Mouse (Mus musculus) midbrain, embryonic 14.5 days (tissue): ENCODE results near the gene Hnf4a. TPM values are rescaled to one million over a fixed set of nuclear protein-coding genes. Genes with fewer than 3 reads are reported as not detected.

ENCODE experiments used
- ATAC-seq: fragments of 200-750 bp; cut with Nextera tagmentation; 2 replicates; pipeline ENCODE4 v1.8.0; 2017; ENCODE audit warnings: moderate number of reproducible peaks, moderate library complexity; ENCODE audit not compliant: low FRiP score, low TSS enrichment
- DNase-seq: peaks from one replicate; pipeline ENCODE4 v3.0.0-alpha.2; 2015
- H3K27ac ChIP-seq: fragments of 300-500 bp; sonication (generic); replicated peaks from 2 replicates; pipeline ENCODE4 v1.5.1; 2014; ENCODE audit warnings: mild to moderate bottlenecking, low read depth, low read length, moderate library complexity
- H3K27me3 ChIP-seq: fragments of 300-500 bp; sonication (generic); 2 replicates; pipeline ENCODE4 v1.6.1; 2014; ENCODE audit warnings: low read length, control low read depth, mixed read lengths; ENCODE audit not compliant: control insufficient read depth, insufficient read depth
- H3K36me3 ChIP-seq: fragments of 300-500 bp; sonication (generic); 2 replicates; pipeline ENCODE4 v1.6.1; 2014; ENCODE audit warnings: low read length, control low read depth; ENCODE audit not compliant: control insufficient read depth, insufficient read depth
- H3K4me1 ChIP-seq: fragments of 300-500 bp; sonication (generic); 2 replicates; pipeline ENCODE4 v1.6.1; 2014; ENCODE audit warnings: mild to moderate bottlenecking, antibody characterized with exemption, low read length, control low read depth; ENCODE audit not compliant: control insufficient read depth, insufficient read depth
- H3K4me2 ChIP-seq: fragments of 300-500 bp; sonication (generic); 2 replicates; pipeline ENCODE4 v1.6.1; 2014; ENCODE audit warnings: mild to moderate bottlenecking, low read length, moderate library complexity
- H3K4me3 ChIP-seq: fragments of 300-500 bp; sonication (generic); replicated peaks from 2 replicates; pipeline ENCODE4 v1.5.1; 2014; ENCODE audit warnings: low read depth, low read length
- H3K9ac ChIP-seq: fragments of 300-500 bp; sonication (generic); replicated peaks from 2 replicates; pipeline ENCODE4 v1.6.1; 2014; ENCODE audit warnings: mild to moderate bottlenecking, low read length, moderate library complexity
- H3K9me3 ChIP-seq: fragments of 300-500 bp; sonication (generic); 2 replicates; pipeline ENCODE4 v1.6.1; 2016; ENCODE audit warnings: low read length, control low read depth, mixed read lengths; ENCODE audit not compliant: control insufficient read depth
- WGBS: fragments of 180-500 bp; shearing (Covaris S2); extraction: QIAGEN DNeasy Blood & Tissue Kit; methylation state at CpG from one replicate; pipeline ENCODE4 v1.1.7; 2014; 5-methylcytosine and 5-hydroxymethylcytosine counted together
- polyA plus RNA-seq: library from polyadenylated mRNA; unstranded; fragments of >200 nt; fragmentation: Nextera tagmentation; extraction: Ambion mirVana; gene quantifications from 2 replicates; pipeline ENCODE4 v1.2.1, GENCODE M21; 2014

The Hnf4a gene
- polyA plus RNA-seq, 1 experiment from 2014 or later, result not detected

DNA sequence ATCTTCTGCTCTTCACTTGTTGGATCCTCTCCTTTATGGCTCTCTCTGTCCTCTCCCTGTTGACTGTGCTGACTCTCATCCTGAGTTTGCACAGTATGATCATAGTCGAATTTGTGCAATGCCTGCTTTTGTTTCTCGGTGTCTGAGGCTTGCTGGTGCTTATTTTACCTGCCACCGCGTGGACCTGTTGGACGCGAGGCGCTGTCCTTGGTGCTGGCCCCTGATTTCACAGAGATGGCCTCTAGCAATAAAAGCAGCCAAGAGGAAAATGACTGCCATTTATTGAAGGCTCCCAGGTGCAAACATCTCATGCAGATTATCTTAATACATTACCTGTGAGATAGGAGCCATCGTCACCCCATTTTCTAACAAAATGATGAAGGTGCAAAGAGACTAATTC lies 58.0 kb downstream of the Hnf4a start:
- no peaks in the 10 kb centered on the region for H3K27me3 ChIP-seq
- no peak for ATAC-seq
- no peak overlapping the region for H3K4me2 ChIP-seq
- no peaks in the 10 kb centered on the region for H3K36me3 ChIP-seq
- no peak overlapping the region for H3K9ac ChIP-seq
- H3K4me3 ChIP-seq, result no peak overlapping the region
- no peaks in the 10 kb centered on the region for H3K4me1 ChIP-seq
- DNase-seq, result no peak
- H3K9me3 ChIP-seq, result no peaks in the 10 kb centered on the region
- 28% methylated on average over 8 of the region's 8 CpGs for WGBS
- H3K27ac ChIP-seq, result no peak overlapping the region

DNA sequence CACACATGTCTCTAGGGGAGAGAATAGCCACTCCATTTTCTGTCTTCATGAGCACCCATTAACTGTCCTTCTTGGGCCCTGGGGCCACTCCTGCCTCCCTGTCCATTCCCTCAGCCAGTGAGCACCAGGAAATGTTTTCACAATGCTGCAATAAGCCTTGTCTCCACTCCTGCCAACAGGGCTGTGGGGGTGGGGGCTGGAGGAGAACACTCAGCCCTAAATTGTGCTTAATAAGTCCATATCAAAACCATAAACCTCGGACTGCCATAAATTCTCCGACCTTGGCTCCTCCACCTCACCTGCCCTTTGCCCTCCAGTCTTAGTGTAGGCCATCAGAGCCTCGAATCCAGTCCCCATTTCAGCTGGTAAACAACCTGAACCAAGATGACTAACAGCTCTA lies 67.7 kb downstream of the Hnf4a start:
- ATAC-seq (no peak), DNase-seq (no peak)
- WGBS, result 78% methylated on average over 3 of the region's 3 CpGs
- Histone ChIP-seq H3K4me2 (no peak overlapping the region), H3K9ac (no peak overlapping the region), H3K36me3 (no peaks in the 10 kb centered on the region), H3K9me3 (no peaks in the 10 kb centered on the region), H3K27me3 (no peaks in the 10 kb centered on the region), H3K4me1 (no peaks in the 10 kb centered on the region), H3K27ac (no peak overlapping the region), H3K4me3 (no peak overlapping the region)

DNA sequence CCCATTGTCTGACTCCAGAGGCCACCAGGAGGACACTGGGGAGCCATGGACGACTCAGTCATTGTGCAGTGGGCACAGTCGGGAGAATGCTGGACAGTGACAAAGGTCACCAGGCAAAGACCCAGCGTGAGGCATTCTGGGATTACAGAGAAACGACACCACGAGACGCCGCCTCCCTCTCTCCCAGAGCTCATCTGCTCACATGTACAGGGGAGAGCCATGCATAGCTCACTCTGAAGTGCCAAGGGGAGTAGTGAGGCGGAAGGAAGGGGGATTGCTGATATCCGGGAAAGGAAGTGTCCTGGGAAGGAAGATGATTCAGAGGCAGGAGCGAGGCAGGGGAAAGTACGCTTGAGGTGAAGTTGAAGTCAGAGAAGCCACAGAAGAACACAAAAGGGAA lies 68.6 kb downstream of the Hnf4a start:
- H3K27ac ChIP-seq, result no peak overlapping the region
- no peaks in the 10 kb centered on the region for H3K36me3 ChIP-seq
- H3K4me3 ChIP-seq, result no peak overlapping the region
- H3K27me3 ChIP-seq, result no peaks in the 10 kb centered on the region
- DNase-seq (no peak), ATAC-seq (no peak)
- H3K4me2 ChIP-seq, result no peak overlapping the region
- H3K4me1 ChIP-seq, result no peaks in the 10 kb centered on the region
- no peaks in the 10 kb centered on the region for H3K9me3 ChIP-seq
- no peak overlapping the region for H3K9ac ChIP-seq
- WGBS, result 60% methylated on average over 11 of the region's 11 CpGs

DNA sequence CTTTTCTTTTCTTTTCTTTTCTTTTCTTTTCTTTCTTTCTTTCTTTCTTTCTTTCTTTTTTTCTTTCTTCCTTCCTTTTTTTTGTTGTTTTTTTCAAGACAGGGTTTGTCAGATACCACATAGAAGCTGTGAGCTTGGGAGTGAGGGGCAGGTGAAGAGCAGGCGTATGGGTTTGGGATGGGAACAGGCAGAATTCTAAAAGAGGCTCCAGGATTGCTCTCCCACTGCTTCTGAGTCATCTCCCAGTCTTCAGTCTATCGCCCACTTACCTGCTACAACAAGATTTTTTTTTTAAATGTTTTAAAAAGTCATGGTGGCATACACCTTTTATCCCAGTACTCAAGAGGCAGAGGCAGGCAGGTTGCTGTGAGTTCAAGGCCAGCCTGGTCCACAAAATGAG lies 71.4 kb downstream of the Hnf4a start:
- no peaks in the 10 kb centered on the region for H3K9me3 ChIP-seq
- 78% methylated on average over 2 of the region's 2 CpGs for WGBS
- H3K4me3 ChIP-seq, result no peak overlapping the region
- no peaks in the 10 kb centered on the region for H3K27me3 ChIP-seq
- ATAC-seq (no peak), DNase-seq (no peak)
- H3K9ac ChIP-seq, result no peak overlapping the region
- no peaks in the 10 kb centered on the region for H3K36me3 ChIP-seq
- H3K4me1 ChIP-seq, result no peaks in the 10 kb centered on the region
- H3K27ac ChIP-seq, result no peak overlapping the region
- H3K4me2 ChIP-seq, result no peak overlapping the region

DNA sequence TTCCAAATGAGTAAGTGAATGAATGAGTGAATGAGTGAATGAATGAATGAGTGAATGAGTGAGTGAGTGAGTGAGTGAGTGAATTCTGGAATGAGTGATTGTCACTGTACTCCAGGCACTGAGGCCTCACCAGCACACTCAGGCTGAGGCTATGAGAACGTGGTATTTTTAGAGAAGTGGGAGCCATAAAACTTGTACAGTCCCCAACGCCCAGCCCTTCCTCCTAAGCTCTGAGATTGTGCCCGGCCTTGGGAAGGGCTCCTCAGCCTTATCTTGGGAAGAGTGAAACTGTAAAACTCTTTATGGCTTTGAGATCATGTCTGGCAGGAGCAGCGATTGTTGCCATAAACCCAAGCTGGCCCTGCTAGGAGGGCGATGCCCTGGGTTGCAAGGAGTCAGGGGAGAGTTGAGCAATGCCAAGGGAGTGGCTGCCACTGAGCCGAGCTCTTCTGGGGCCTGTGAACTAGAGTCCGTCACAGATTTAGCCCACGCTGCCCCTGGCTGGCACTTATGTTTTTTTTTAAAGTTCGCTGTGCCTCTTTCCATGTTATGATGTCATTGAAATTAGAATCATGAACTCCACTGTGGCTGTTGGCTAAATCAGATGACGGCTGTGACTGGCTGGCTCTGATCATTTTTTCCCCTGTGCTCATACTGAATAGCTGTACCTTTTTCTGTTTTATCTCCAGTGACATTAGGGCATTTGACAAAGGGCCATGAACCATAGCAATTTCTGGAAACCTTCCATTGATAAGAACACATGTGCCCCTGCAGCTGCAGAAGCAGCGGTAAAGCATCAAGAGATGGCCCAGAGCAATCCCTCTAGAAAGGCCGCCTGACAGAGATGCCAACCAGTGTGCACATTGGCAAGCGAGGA lies 73.7 kb downstream of the Hnf4a start:
- Histone ChIP-seq H3K36me3 (no peaks in the 10 kb centered on the region), H3K27ac (no peak overlapping the region), H3K4me1 (no peaks in the 10 kb centered on the region), H3K4me2 (no peak overlapping the region), H3K27me3 (no peaks in the 10 kb centered on the region), H3K4me3 (no peak overlapping the region), H3K9me3 (no peaks in the 10 kb centered on the region), H3K9ac (no peak overlapping the region)
- no peak for ATAC-seq
- no peak for DNase-seq
- WGBS, result 82% methylated on average over 13 of the region's 13 CpGs

DNA sequence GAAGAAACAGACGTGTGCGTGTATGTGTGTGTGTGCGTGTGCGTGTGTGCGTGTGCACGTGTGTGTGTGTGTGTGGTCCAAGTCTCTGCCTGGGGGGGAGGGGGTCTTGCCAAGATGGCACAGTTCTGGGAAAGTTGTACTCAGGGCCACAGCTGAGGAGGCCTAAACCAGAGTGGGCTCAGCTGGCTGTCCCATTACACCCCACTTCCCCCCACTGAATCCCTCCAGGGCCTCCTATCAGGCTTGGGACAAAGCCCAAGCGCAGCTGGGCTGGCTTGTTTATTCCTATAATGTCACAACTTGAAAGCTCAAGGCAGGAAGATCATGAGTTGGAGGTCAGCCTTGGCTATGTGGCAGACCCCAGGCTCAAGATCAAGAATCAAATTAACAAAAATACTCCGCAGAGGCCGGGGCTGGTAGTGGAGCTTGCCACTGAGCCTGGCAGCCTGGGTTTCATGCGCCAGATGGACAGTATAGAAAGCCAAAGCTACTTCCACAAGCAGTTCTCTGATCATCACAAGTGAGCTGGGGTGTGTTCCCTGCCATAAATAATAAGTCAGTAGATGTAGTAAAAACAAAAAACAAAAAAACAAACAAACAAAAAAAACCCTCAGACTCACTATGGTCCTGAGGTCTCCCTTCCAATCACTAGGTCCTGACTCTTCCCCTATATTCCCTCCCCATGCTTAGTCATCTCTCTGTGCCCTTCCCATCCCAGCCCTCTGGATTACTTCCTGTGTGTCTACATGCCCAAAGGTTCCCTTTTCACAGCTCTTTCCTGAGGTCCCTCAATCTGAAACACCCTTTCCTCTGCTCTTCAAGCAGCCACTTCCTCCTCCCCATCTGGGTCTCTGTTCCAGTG lies 76.8 kb downstream of the Hnf4a start:
- no peak overlapping the region for H3K4me3 ChIP-seq
- H3K27ac ChIP-seq, result no peak overlapping the region
- no peak for ATAC-seq
- no peaks in the 10 kb centered on the region for H3K4me1 ChIP-seq
- no peaks in the 10 kb centered on the region for H3K27me3 ChIP-seq
- H3K36me3 ChIP-seq, result no peaks in the 10 kb centered on the region
- H3K4me2 ChIP-seq, result no peak overlapping the region
- H3K9ac ChIP-seq, result no peak overlapping the region
- DNase-seq, result no peak
- WGBS, result 92% methylated on average over 10 of the region's 10 CpGs
- no peaks in the 10 kb centered on the region for H3K9me3 ChIP-seq

DNA sequence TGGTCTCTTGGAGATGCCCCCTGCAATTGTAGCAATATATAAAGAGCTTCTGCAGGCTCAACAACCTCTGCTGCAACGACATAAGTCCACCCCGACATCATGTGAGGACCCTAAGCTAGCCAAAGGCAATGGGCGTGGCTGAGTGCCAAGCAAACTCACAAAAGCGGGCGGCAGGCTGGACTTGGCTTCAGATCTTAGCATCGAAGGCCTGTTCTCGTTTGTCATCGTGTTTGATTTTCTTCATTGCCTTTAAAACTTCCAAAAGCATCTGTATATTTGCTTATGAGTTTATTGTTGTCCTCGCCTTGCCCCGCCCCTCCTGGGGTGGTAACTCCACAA lies 77.4 kb downstream of the Hnf4a start:
- ATAC-seq, result no peak
- H3K27ac ChIP-seq, result no peak overlapping the region
- DNase-seq, result no peak

DNA sequence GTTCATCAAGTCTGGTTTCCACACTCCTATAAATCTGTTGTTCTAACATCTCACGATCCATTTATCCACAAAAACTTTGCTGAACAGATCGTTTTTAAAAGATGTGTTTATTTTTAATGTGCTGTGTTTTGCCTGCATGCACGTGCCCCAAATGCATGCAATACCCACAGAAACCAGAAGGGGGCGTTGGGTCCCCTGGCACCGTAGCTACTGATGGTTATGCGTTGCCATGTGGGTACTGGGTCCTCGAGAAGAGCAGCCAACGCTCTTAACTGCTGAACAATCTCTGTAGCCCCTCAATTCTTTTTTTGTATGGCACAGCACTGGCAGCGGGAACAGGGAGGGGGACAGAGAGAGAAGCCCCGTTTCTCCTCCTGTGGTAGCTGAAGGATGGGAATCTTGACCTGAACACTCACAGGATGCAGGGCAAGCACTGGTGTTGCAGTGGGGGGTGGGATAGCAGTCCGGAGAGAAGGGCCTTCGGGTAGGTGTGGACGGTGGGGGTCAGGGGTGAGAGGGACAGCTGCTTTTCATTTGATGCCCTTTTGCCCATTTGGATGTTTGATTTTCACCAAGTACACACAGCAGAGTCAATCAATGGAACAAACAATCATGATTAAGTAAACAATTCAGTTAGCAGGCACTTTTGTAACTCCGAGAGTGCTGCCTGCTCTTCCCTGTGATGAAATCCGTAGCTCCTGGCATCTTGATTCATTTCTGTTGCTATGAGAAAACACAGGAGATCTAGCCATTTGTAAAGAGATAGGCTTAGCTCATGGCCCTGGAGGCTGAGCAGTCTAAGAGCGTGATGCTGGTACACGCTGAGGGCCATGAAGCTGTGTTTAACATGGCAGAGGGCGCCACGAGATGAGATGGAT lies 80.0 kb downstream of the Hnf4a start:
- WGBS, result 47% methylated on average over 19 of the region's 19 CpGs
- Histone ChIP-seq H3K4me3 (no peak overlapping the region), H3K27me3 (no peaks in the 10 kb centered on the region), H3K4me2 (no peak overlapping the region), H3K27ac (no peak overlapping the region), H3K36me3 (no peaks in the 10 kb centered on the region), H3K4me1 (no peaks in the 10 kb centered on the region), H3K9me3 (no peaks in the 10 kb centered on the region), H3K9ac (no peak overlapping the region)
- peak; percentile 66 for DNase-seq
- ATAC-seq, result no peak

More for the DNA sequence above, 77.4 kb downstream of the Hnf4a start:
- Histone ChIP-seq H3K4me1 (no peaks in the 10 kb centered on the region), H3K36me3 (no peaks in the 10 kb centered on the region), H3K4me3 (no peak overlapping the region), H3K9ac (no peak overlapping the region), H3K9me3 (no peaks in the 10 kb centered on the region), H3K27me3 (no peaks in the 10 kb centered on the region), H3K4me2 (no peak overlapping the region)
- WGBS, result 84% methylated on average over 10 of the region's 10 CpGs
